Mouse (Mus musculus): Measurements from ENCODE around the gene Tspyl2.

DNA sequence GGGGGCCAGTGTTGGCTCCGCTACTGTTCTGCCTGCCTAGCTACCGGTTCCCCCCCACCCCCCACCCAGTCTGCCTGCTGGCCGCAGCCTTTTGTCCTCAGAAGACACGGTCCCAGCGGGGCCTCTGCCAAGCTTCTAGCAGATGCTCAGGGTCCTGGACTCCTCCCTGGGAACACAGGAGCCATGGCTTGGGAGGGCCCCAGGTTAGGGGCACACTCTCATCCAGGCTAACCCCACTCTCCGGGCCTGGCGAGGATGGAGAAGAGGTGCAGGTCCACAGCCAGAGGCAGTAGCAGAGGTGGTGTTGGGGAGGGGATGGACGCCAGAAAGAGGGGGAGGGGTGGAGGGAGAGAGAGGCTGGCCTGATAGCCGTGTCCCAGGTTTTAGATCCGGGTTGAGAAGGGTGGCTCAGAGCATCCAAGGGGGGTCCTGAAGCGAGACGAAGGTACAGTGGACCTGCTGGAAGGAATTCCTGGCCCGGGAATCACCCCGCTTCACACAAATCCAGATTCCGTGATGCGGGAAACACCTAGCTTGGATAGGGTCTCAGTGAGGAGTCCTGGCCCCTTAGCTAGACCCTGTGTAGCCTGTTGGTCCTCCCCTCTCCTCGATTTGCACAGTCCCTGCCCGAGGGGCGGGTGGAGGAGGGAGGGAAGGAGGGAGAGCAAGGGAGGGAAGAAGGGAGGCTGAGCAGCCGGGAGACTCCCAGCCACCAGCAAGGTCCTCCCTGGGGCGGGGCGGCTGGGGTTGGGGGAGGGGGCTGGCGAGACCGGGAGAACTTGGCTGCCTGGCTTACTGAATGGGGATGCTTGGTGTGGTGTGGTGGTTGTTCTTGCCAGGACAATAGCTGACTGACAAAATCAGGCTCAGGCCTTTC, 26.4 kb upstream of the Tspyl2 start, which contains the start of gene Gpr173:
- TF ChIP-seq CHD2 (IDR thresholded peaks at IDR 0.05; ENCODE audit: low read depth, low read length) (no peak), MAFK (IDR thresholded peaks at IDR 0.05; ENCODE audit: insufficient read depth, low read depth, low read length) (no peak)

Data from ES-E14 (cell line).